Mouse (Mus musculus) lung, embryonic 16.5 days (tissue): ENCODE data around the gene Ttc4. TPM values are rescaled to one million over a fixed set of nuclear protein-coding genes. Genes with fewer than 3 reads are reported as not detected.

Source experiments
- ATAC-seq: fragments of 200-750 bp; cut with Nextera tagmentation; 2 replicates; pipeline ENCODE4 v1.8.0; 2017; ENCODE audit warnings: low read depth, mild to moderate bottlenecking, moderate library complexity
- H3K27ac ChIP-seq: fragments of 300-500 bp; sonication (generic); 2 replicates; pipeline ENCODE4 v1.5.1; 2014; ENCODE audit warnings: mild to moderate bottlenecking, control low read depth, low read length
- H3K27me3 ChIP-seq: fragments of 300-500 bp; sonication (generic); 2 replicates; pipeline ENCODE4 v1.6.1; 2014; ENCODE audit warnings: low read depth, low read length, mixed read lengths; ENCODE audit not compliant: control insufficient read depth, insufficient read depth
- H3K36me3 ChIP-seq: fragments of 300-500 bp; sonication (generic); 2 replicates; pipeline ENCODE4 v1.6.1; 2014; ENCODE audit warnings: low read length; ENCODE audit not compliant: control insufficient read depth, insufficient read depth
- H3K4me1 ChIP-seq: fragments of 300-500 bp; sonication (generic); replicated peaks from 2 replicates; pipeline ENCODE4 v1.6.1; 2014; ENCODE audit warnings: low read length, mixed read lengths; ENCODE audit not compliant: control insufficient read depth, insufficient read depth
- H3K4me2 ChIP-seq: fragments of 300-500 bp; sonication (generic); 2 replicates; pipeline ENCODE4 v1.6.1; 2014; ENCODE audit warnings: low read depth, low read length, control low read depth
- H3K4me3 ChIP-seq: fragments of 300-500 bp; sonication (generic); 2 replicates; pipeline ENCODE4 v1.5.1; 2014; ENCODE audit warnings: mild to moderate bottlenecking, low read length, control low read depth
- H3K9ac ChIP-seq: fragments of 300-500 bp; sonication (generic); 2 replicates; pipeline ENCODE4 v1.6.1; 2014; ENCODE audit warnings: low read length, control low read depth
- H3K9me3 ChIP-seq: fragments of 300-500 bp; sonication (generic); 2 replicates; pipeline ENCODE4 v1.6.1; 2016; ENCODE audit warnings: low read length; ENCODE audit not compliant: control insufficient read depth
- WGBS: fragments of 180-500 bp; shearing (Covaris S2); extraction: QIAGEN DNeasy Blood & Tissue Kit; methylation state at CpG from one replicate; pipeline ENCODE4 v1.1.7; 2014; 5-methylcytosine and 5-hydroxymethylcytosine counted together
- polyA plus RNA-seq: library from polyadenylated mRNA; unstranded; fragments of >200 nt; fragmentation: Nextera tagmentation; extraction: Ambion mirVana; gene quantifications from 2 replicates; pipeline ENCODE4 v1.2.1, GENCODE M21; 2015

Gene Ttc4
- polyA plus RNA-seq, 1 experiment from 2014 or later = 89.7 TPM

- H3K4me1 ChIP-seq = no peaks in the 10 kb centered on the region
- no peak for ATAC-seq
- no peaks in the 10 kb centered on the region for H3K36me3 ChIP-seq
- no peak overlapping the region for H3K9ac ChIP-seq
- H3K9me3 ChIP-seq = no peaks in the 10 kb centered on the region
- no peak overlapping the region for H3K27ac ChIP-seq
- 73% methylated on average over 3 of the region's 3 CpGs for WGBS
- no peaks in the 10 kb centered on the region for H3K27me3 ChIP-seq
- no peak overlapping the region for H3K4me3 ChIP-seq
- no peak overlapping the region for H3K4me2 ChIP-seq
Observed at GRCm38 (mm10) chr4:106613560-106613959, 65.2 kb downstream of the Ttc4 start.

- H3K9me3 ChIP-seq = no peaks in the 10 kb centered on the region
- no peaks in the 10 kb centered on the region for H3K27me3 ChIP-seq
- H3K4me1 ChIP-seq = no peaks in the 10 kb centered on the region
- 74% methylated on average over 8 of the region's 8 CpGs for WGBS
- ATAC-seq = no peak
- H3K9ac ChIP-seq = no peak overlapping the region
- H3K4me2 ChIP-seq = no peak overlapping the region
- no peak overlapping the region for H3K4me3 ChIP-seq
- H3K27ac ChIP-seq = no peak overlapping the region
- H3K36me3 ChIP-seq = no peaks in the 10 kb centered on the region
Observed at GRCm38 (mm10) chr4:106613105-106613504, 65.6 kb downstream of the Ttc4 start.

Other genes starting within 250 kb of the Ttc4 start
- gene Pcsk9, start 214.6 kb downstream of the Ttc4 start, polyA plus RNA-seq = 1.3 and 2.7 TPM in 2 replicates
- not detected in 2 replicates for gene Bsnd, start 186.7 kb downstream of the Ttc4 start, polyA plus RNA-seq
- 2.0 and 2.9 TPM in 2 replicates for gene Dhcr24, start 117.9 kb downstream of the Ttc4 start, polyA plus RNA-seq
- gene Lexm, start 61.7 kb downstream of the Ttc4 start, polyA plus RNA-seq = not detected in 2 replicates
- 1.2 and 1.8 TPM in 2 replicates for gene Ttc22, start 56.5 kb downstream of the Ttc4 start, polyA plus RNA-seq
- 12.2 and 13.2 TPM in 2 replicates for gene Pars2, start 27.9 kb downstream of the Ttc4 start, polyA plus RNA-seq
- gene Mroh7, start 52.0 kb upstream of the Ttc4 start, polyA plus RNA-seq = 0.13 TPM in 1 of 2 replicates, not detected in the other
- gene Fam151a, start 54.9 kb upstream of the Ttc4 start, polyA plus RNA-seq = 0.18 and 0.30 TPM in 2 replicates
- gene Acot11, start 126.1 kb upstream of the Ttc4 start, polyA plus RNA-seq = 2.1 and 2.4 TPM in 2 replicates
- 49.5 and 61.7 TPM in 2 replicates for gene Ssbp3, start 231.8 kb upstream of the Ttc4 start, polyA plus RNA-seq